Mouse (Mus musculus) heart, postnatal 0 days (tissue): ENCODE measurements at regions not wholly inside any gene's neighbourhood (a gene's known extent, or its start where the extent isn't known, plus 50 kb on each side); places are given as distances from the start of the nearest gene placed in this dataset.

Experiments used
- ATAC-seq: fragments of 200-750 bp; cut with Nextera tagmentation; 2 replicates; pipeline ENCODE4 v1.8.0; 2017; ENCODE audit warnings: low read depth, moderate number of reproducible peaks, moderate library complexity; ENCODE audit not compliant: insufficient read depth
- DNase-seq: peaks from one replicate; pipeline ENCODE4 v3.0.0-alpha.2; 2016; ENCODE audit warnings: low spot score
- H3K27ac ChIP-seq: fragments of 300-500 bp; sonication (generic); 2 replicates; pipeline ENCODE4 v1.5.1; 2014; ENCODE audit warnings: low read depth, mild to moderate bottlenecking
- H3K27me3 ChIP-seq: fragments of 300-500 bp; sonication (generic); 2 replicates; pipeline ENCODE4 v1.6.1; 2014; ENCODE audit warnings: low read length, mixed read lengths; ENCODE audit not compliant: control insufficient read depth, insufficient read depth
- H3K36me3 ChIP-seq: fragments of 300-500 bp; sonication (generic); replicated peaks from 2 replicates; pipeline ENCODE4 v1.6.1; 2014; ENCODE audit warnings: low read length, mixed read lengths; ENCODE audit not compliant: control insufficient read depth, insufficient read depth
- H3K4me1 ChIP-seq: fragments of 300-500 bp; sonication (generic); 2 replicates; pipeline ENCODE4 v1.6.1; 2014; ENCODE audit warnings: antibody characterized with exemption; ENCODE audit not compliant: control insufficient read depth, insufficient read depth
- H3K4me2 ChIP-seq: fragments of 300-500 bp; sonication (generic); 2 replicates; pipeline ENCODE4 v1.6.1; 2014; ENCODE audit warnings: low read depth, mild to moderate bottlenecking, low read length, moderate library complexity
- H3K4me3 ChIP-seq: fragments of 300-500 bp; sonication (generic); 2 replicates; pipeline ENCODE4 v1.5.1; 2014; ENCODE audit warnings: low read depth, low read length
- H3K9ac ChIP-seq: fragments of 300-500 bp; sonication (generic); replicated peaks from 2 replicates; pipeline ENCODE4 v1.6.1; 2014; ENCODE audit warnings: low read depth, low read length, mixed read lengths
- H3K9me3 ChIP-seq: fragments of 300-500 bp; sonication (generic); replicated peaks from 2 replicates; pipeline ENCODE4 v1.6.1; 2016; ENCODE audit warnings: low read length; ENCODE audit not compliant: control insufficient read depth
- CTCF ChIP-seq: IDR thresholded peaks from 2 replicates; pipeline ENCODE4 v1.5.1; 2016; ENCODE audit warnings: antibody characterized with exemption, control low read depth, low read depth
- EP300 ChIP-seq: IDR thresholded peaks from 2 replicates; pipeline ENCODE4 v1.6.1; 2016; ENCODE audit warnings: antibody characterized with exemption, low read depth
- WGBS: fragments of 180-500 bp; shearing (Covaris S2); extraction: QIAGEN DNeasy Blood & Tissue Kit; methylation state at CpG from one replicate; pipeline ENCODE4 v1.1.7; 2014; 5-methylcytosine and 5-hydroxymethylcytosine counted together

GRCm38 (mm10) chr10:21517721-21518120 lies 75.2 kb upstream of the 1700020N01Rik start:
- WGBS, result 94% methylated on average over 6 of the region's 6 CpGs
- Histone ChIP-seq H3K4me1 (no peaks in the 10 kb centered on the region), H3K36me3 (no peaks in the 10 kb centered on the region), H3K4me3 (no peak overlapping the region), H3K27ac (no peak overlapping the region), H3K27me3 (no peaks in the 10 kb centered on the region), H3K9me3 (no peaks in the 10 kb centered on the region), H3K9ac (no peak overlapping the region), H3K4me2 (no peak overlapping the region)
- TF ChIP-seq EP300 (no peak), CTCF (no peak)
- ATAC-seq, result no peak
- no peak for DNase-seq

GRCm38 (mm10) chr10:21520854-21521253 lies 72.1 kb upstream of the 1700020N01Rik start:
- Histone ChIP-seq H3K4me1 (no peaks in the 10 kb centered on the region), H3K9ac (no peak overlapping the region), H3K27me3 (no peaks in the 10 kb centered on the region), H3K9me3 (no peaks in the 10 kb centered on the region), H3K4me2 (no peak overlapping the region), H3K36me3 (no peaks in the 10 kb centered on the region), H3K27ac (no peak overlapping the region), H3K4me3 (no peak overlapping the region)
- TF ChIP-seq CTCF (no peak), EP300 (no peak)
- DNase-seq, result no peak
- 79% methylated on average over 9 of the region's 9 CpGs for WGBS
- no peak for ATAC-seq

- H3K27me3 ChIP-seq, result no peaks in the 10 kb centered on the region
- TF ChIP-seq EP300 (no peak), CTCF (no peak)
- H3K4me3 ChIP-seq, result no peak overlapping the region
- H3K9ac ChIP-seq, result no peak overlapping the region
- ATAC-seq, result no peak
- no peaks in the 10 kb centered on the region for H3K36me3 ChIP-seq
- H3K9me3 ChIP-seq, result no peaks in the 10 kb centered on the region
- H3K4me2 ChIP-seq, result no peak overlapping the region
- H3K27ac ChIP-seq, result no peak overlapping the region
- WGBS, result 38% methylated on average over 2 of the region's 2 CpGs
- no peaks in the 10 kb centered on the region for H3K4me1 ChIP-seq
- no peak for DNase-seq
Observed at GRCm38 (mm10) chr10:21525555-21525954, 67.4 kb upstream of the 1700020N01Rik start.

GRCm38 (mm10) chr10:21528396-21528795 lies 64.5 kb upstream of the 1700020N01Rik start:
- Histone ChIP-seq H3K27ac (no peak overlapping the region), H3K4me2 (no peak overlapping the region), H3K4me3 (no peak overlapping the region), H3K27me3 (no peaks in the 10 kb centered on the region), H3K4me1 (no peaks in the 10 kb centered on the region), H3K9me3 (no peaks in the 10 kb centered on the region), H3K9ac (no peak overlapping the region), H3K36me3 (no peaks in the 10 kb centered on the region)
- no peak for TF ChIP-seq EP300
- no peak for TF ChIP-seq CTCF
- DNase-seq, result no peak
- no peak for ATAC-seq
- 86% methylated on average over 3 of the region's 3 CpGs for WGBS

- DNase-seq (no peak), ATAC-seq (no peak)
- no peaks in the 10 kb centered on the region for H3K36me3 ChIP-seq
- no peaks in the 10 kb centered on the region for H3K4me1 ChIP-seq
- no peak overlapping the region for H3K4me2 ChIP-seq
- no peak overlapping the region for H3K27ac ChIP-seq
- TF ChIP-seq EP300, result no peak
- TF ChIP-seq CTCF, result no peak; the same call in 1 of the 2 replicates
- no peaks in the 10 kb centered on the region for H3K9me3 ChIP-seq
- WGBS, result 66% methylated on average over 10 of the region's 10 CpGs
- H3K9ac ChIP-seq, result no peak overlapping the region
- no peaks in the 10 kb centered on the region for H3K27me3 ChIP-seq
- no peak overlapping the region for H3K4me3 ChIP-seq
Observed at GRCm38 (mm10) chr10:21529098-21529749, 63.7 kb upstream of the 1700020N01Rik start.

- no peak for ATAC-seq
- no peak overlapping the region for H3K27ac ChIP-seq
- WGBS, result 58% methylated on average over 1 of the region's 1 CpGs
Observed at GRCm38 (mm10) chr10:21532142-21532541, 60.8 kb upstream of the 1700020N01Rik start.

More at GRCm38 (mm10) chr10:21532142-21532541, 60.8 kb upstream of the 1700020N01Rik start:
- no peak overlapping the region for H3K4me3 ChIP-seq
- DNase-seq, result no peak
- no peaks in the 10 kb centered on the region for H3K36me3 ChIP-seq
- H3K27me3 ChIP-seq, result no peaks in the 10 kb centered on the region
- no peaks in the 10 kb centered on the region for H3K4me1 ChIP-seq
- no peak overlapping the region for H3K9ac ChIP-seq
- TF ChIP-seq EP300, result no peak
- no peak for TF ChIP-seq CTCF
- H3K4me2 ChIP-seq, result no peak overlapping the region
- no peaks in the 10 kb centered on the region for H3K9me3 ChIP-seq
